Mouse (Mus musculus): ENCODE data around the gene 1700003F12Rik.

GRCm38 (mm10) chr2:154551927-154552326, 5.0 kb downstream of the 1700003F12Rik start:
- TF ChIP-seq GATA1 (IDR thresholded peaks at IDR 0.05; ENCODE audit: borderline replicate concordance, low read length) (no peak), FLI1 (IDR thresholded peaks at IDR 0.05; ENCODE audit: low read length) (no peak)

All from megakaryocyte, embryonic 14.5 days (primary cell).